In the genomic region with DNA sequence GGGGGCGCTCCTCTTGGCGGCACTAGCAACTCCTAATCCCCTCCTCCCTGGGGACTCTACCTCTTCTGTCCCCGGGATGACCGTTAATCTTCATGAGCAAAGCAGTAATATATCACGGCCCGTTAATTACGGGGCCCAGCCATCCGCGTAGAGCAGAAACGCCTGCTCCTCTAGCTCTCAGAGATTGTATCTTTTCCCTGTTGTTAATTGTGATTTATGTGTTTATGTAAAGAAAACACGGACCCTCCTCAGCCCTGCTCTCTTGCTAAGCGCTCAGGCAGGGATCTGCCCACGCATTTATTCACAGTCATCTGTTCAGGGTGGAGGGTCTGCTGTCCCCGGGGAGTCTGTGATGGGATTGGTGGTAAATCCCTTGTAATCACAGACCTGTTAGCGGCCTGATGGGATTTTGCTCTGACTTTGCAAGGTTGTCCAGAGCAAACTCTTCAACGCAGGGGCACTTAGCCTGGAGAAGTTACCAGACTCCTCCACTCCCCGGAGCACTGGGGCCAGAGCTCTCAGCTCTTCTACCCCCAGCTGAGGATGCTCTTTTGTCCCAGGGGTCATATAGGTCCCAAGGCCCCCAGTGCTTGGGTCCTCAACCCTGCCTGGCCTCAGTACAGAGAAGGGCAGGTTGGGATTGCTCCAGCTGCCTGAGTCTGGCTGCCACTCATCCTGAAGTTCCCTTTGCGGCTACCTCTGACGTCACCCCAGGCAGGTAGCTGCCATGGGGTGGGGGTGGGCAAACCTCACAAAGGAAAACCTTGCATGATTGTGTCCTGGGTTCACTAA, we compare ENCODE assay signal across 13 mouse cellular contexts. TPM values are rescaled to one million over a fixed set of nuclear protein-coding genes. Genes with fewer than 3 reads are reported as not detected.
DNase-seq lines count a peak whose midpoint lies in the region; ATAC-seq lines count a peak whose summit lies in the region.
"Had no signal": no experiment of that assay in that cellular context is flagged by ENCODE, and none has a peak within 500 bp of the region (broad histone marks: within the 10 kb centered on the region; RNA-seq: fewer than 3 reads in every experiment).

No protein-coding gene starts in this region.

- no peak overlapping the region for H3K9ac ChIP-seq in kidney, embryonic 15.5 days
- no peak overlapping the region for H3K9ac ChIP-seq in hindbrain, embryonic 11.5 days (ENCODE audit: low read depth, low read length)
- no peak overlapping the region for H3K9ac ChIP-seq in neural tube, embryonic 12.5 days
- no peak overlapping the region for H3K9ac ChIP-seq in liver, embryonic 11.5 days (ENCODE audit: low read depth, low read length)
- H3K9ac ChIP-seq: liver, embryonic 15.5 days had no signal

- peaks cover 8% of the 10 kb centered on the region; the same call in 1 of the 2 replicates for H3K36me3 ChIP-seq in kidney, embryonic 15.5 days
- H3K36me3 ChIP-seq in hindbrain, embryonic 11.5 days (ENCODE audit: control insufficient read depth, insufficient read depth, low read length): no peaks in the 10 kb centered on the region
- H3K36me3 ChIP-seq in neural tube, embryonic 12.5 days: 0 out of 2 replicates have a peak, but pooled peaks cover 1% of the 10 kb centered on the region
- H3K36me3 ChIP-seq in liver, embryonic 11.5 days (ENCODE audit: control insufficient read depth, insufficient read depth, low read length): no peaks in the 10 kb centered on the region
- H3K36me3 ChIP-seq: liver, embryonic 15.5 days had no signal

- peaks cover 80% of the 10 kb centered on the region for H3K27me3 ChIP-seq in kidney, embryonic 15.5 days
- H3K27me3 ChIP-seq in hindbrain, embryonic 11.5 days (ENCODE audit: control insufficient read depth, insufficient read depth, low read length): no peaks in the 10 kb centered on the region
- H3K27me3 ChIP-seq in neural tube, embryonic 12.5 days (replicated peaks): peaks cover 31% of the 10 kb centered on the region
- no peaks in the 10 kb centered on the region; the same call in 1 of the 2 replicates for H3K27me3 ChIP-seq in liver, embryonic 11.5 days (replicated peaks; ENCODE audit: control insufficient read depth, insufficient read depth, low read length)
- H3K27me3 ChIP-seq: liver, embryonic 15.5 days had no signal

- no peak overlapping the region for H3K4me3 ChIP-seq in kidney, embryonic 15.5 days (replicated peaks)
- H3K4me3 ChIP-seq in hindbrain, embryonic 11.5 days (ENCODE audit: low read depth, low read length): no peak overlapping the region
- no peak overlapping the region for H3K4me3 ChIP-seq in neural tube, embryonic 12.5 days
- H3K4me3 ChIP-seq in liver, embryonic 11.5 days (ENCODE audit: low read depth, low read length): no peak overlapping the region
- H3K4me3 ChIP-seq: liver, embryonic 15.5 days had no signal

- H3K4me2 ChIP-seq in kidney, embryonic 15.5 days: peak overlapping the region; percentile 28; the same call in 1 of the 2 replicates
- no peak overlapping the region for H3K4me2 ChIP-seq in hindbrain, embryonic 11.5 days (replicated peaks; ENCODE audit: low read depth, low read length)
- H3K4me2 ChIP-seq in neural tube, embryonic 12.5 days (replicated peaks): peak overlapping the region; percentile 12; the same call in 1 of the 2 replicates
- H3K4me2 ChIP-seq in liver, embryonic 11.5 days: no peak overlapping the region
- H3K4me2 ChIP-seq: liver, embryonic 15.5 days had no signal

- no peaks in the 10 kb centered on the region for H3K9me3 ChIP-seq in kidney, embryonic 15.5 days (replicated peaks)
- no peaks in the 10 kb centered on the region for H3K9me3 ChIP-seq in hindbrain, embryonic 11.5 days (ENCODE audit: control insufficient read depth, low read length)
- H3K9me3 ChIP-seq in neural tube, embryonic 12.5 days: peaks cover 3% of the 10 kb centered on the region; the same call in 1 of the 2 replicates
- no peaks in the 10 kb centered on the region for H3K9me3 ChIP-seq in liver, embryonic 11.5 days (ENCODE audit: control insufficient read depth, low read length)
- H3K9me3 ChIP-seq: liver, embryonic 15.5 days had no signal

- ATAC-seq in kidney, embryonic 15.5 days (replicated peaks; ENCODE audit: low FRiP score): peak; percentile 79
- ATAC-seq in hindbrain, embryonic 11.5 days (ENCODE audit: low FRiP score): peak; percentile 70
- peak; percentile 68 for ATAC-seq in neural tube, embryonic 12.5 days (ENCODE audit: low FRiP score, low read depth)
- ATAC-seq in liver, embryonic 11.5 days (replicated peaks; ENCODE audit: low FRiP score): no peak
- ATAC-seq: intestine, postnatal 0 days had no signal

- peak overlapping the region; percentile 54 for H3K27ac ChIP-seq in kidney, embryonic 15.5 days
- no peak overlapping the region for H3K27ac ChIP-seq in hindbrain, embryonic 11.5 days (ENCODE audit: low read depth, low read length)
- H3K27ac ChIP-seq in neural tube, embryonic 12.5 days: no peak overlapping the region
- H3K27ac ChIP-seq in liver, embryonic 11.5 days (ENCODE audit: low read depth, low read length): no peak overlapping the region
- H3K27ac ChIP-seq: liver, embryonic 15.5 days had no signal

- DNase-seq in kidney, adult 11 months: no peak
- DNase-seq in embryo, embryonic 11 days: peak; percentile 75
- DNase-seq in hindbrain, embryonic 11.5 days (ENCODE audit: low spot score): peak; percentile 56
- no peak for DNase-seq in liver, embryonic 11.5 days (ENCODE audit: low spot score)
- no peak for DNase-seq in layer of hippocampus, adult 9-10 months (ENCODE audit: low spot score)
- DNase-seq: adrenal gland, adult 2 months; gastrocnemius, postnatal 36 days; heart, postnatal 10 days; lung, postnatal 4 days had no signal

- peaks cover 36% of the 10 kb centered on the region for H3K4me1 ChIP-seq in kidney, embryonic 15.5 days
- 0 out of 2 replicates have a peak, but pooled peaks cover 4% of the 10 kb centered on the region for H3K4me1 ChIP-seq in hindbrain, embryonic 11.5 days (replicated peaks; ENCODE audit: control insufficient read depth, insufficient read depth, low read length)
- peaks cover 26% of the 10 kb centered on the region for H3K4me1 ChIP-seq in neural tube, embryonic 12.5 days
- no peaks in the 10 kb centered on the region for H3K4me1 ChIP-seq in liver, embryonic 11.5 days (replicated peaks; ENCODE audit: control insufficient read depth, insufficient read depth, low read length)
- H3K4me1 ChIP-seq: liver, embryonic 15.5 days had no signal

- 8% methylated on average over 19 of the region's 19 CpGs for WGBS in kidney, embryonic 15.5 days
- 48% methylated on average over 19 of the region's 19 CpGs for WGBS in hindbrain, embryonic 11.5 days
- 21% methylated on average over 19 of the region's 19 CpGs for WGBS in neural tube, embryonic 12.5 days
- 51% methylated on average over 19 of the region's 19 CpGs for WGBS in liver, embryonic 11.5 days

RNA-seq across cellular contexts. Expression of a gene that starts 11.0 kb away (rescaled TPM):
- not detected in 2 replicates for polyA plus RNA-seq in kidney, embryonic 15.5 days (2015; fragmentation: Nextera tagmentation; extraction: Ambion mirVana)
- polyA plus RNA-seq in hindbrain, embryonic 11.5 days (2014; fragmentation: Nextera tagmentation; extraction: Ambion mirVana): not detected in 2 replicates
- not detected in 2 replicates for polyA plus RNA-seq in neural tube, embryonic 12.5 days (2016; fragmentation: Nextera tagmentation; extraction: Ambion mirVana)
- polyA plus RNA-seq in liver, embryonic 11.5 days (2014; fragmentation: Nextera tagmentation; extraction: Ambion mirVana): not detected in 2 replicates
- polyA plus RNA-seq: adrenal gland, adult 2 months; intestine, postnatal 0 days; liver, embryonic 15.5 days had no signal

RNA-seq across cellular contexts. Expression of a gene that starts 45.5 kb away (rescaled TPM):
- polyA plus RNA-seq in kidney, embryonic 15.5 days (2015; fragmentation: Nextera tagmentation; extraction: Ambion mirVana): 32.2 and 34.2 TPM in 2 replicates
- 2.5 and 2.9 TPM in 2 replicates for polyA plus RNA-seq in hindbrain, embryonic 11.5 days (2014; fragmentation: Nextera tagmentation; extraction: Ambion mirVana)
- 1.8 TPM in 2 replicates for polyA plus RNA-seq in neural tube, embryonic 12.5 days (2016; fragmentation: Nextera tagmentation; extraction: Ambion mirVana)
- polyA plus RNA-seq in liver, embryonic 11.5 days (2014; fragmentation: Nextera tagmentation; extraction: Ambion mirVana): 5.3 and 5.9 TPM in 2 replicates

Comparison
In these comparisons a context has a peak if more than half of its experiments do, and no peak if none do; other contexts are left out.
1. H3K4me2 ChIP-seq: peak in kidney, embryonic 15.5 days (single experiment) and neural tube, embryonic 12.5 days (single experiment); none in hindbrain, embryonic 11.5 days (single experiment) and liver, embryonic 11.5 days (single experiment).
2. DNase-seq: peak in embryo, embryonic 11 days (single experiment) and hindbrain, embryonic 11.5 days (single experiment); none in kidney, adult 11 months (single experiment), liver, embryonic 11.5 days (single experiment) and layer of hippocampus, adult 9-10 months (single experiment).